Mouse (Mus musculus): ENCODE measurements around the gene Slc16a7.

The Slc16a7 gene

GRCm38 (mm10) chr10:125324149-125324834, 65.0 kb downstream of the Slc16a7 start:
- DNase-seq (ENCODE audit: low read depth in 2 of 2, low spot score in 2 of 2), result no peak

GRCm38 (mm10) chr10:125321446-125322428, 67.5 kb downstream of the Slc16a7 start:
- DNase-seq (ENCODE audit: low read depth in 2 of 2, low spot score in 2 of 2), result no peak

GRCm38 (mm10) chr10:125317317-125317716, 71.9 kb downstream of the Slc16a7 start:
- DNase-seq (ENCODE audit: low read depth in 2 of 2, low spot score in 2 of 2), result no peak

GRCm38 (mm10) chr10:125310855-125311254, 78.4 kb downstream of the Slc16a7 start:
- DNase-seq (ENCODE audit: low read depth in 2 of 2, low spot score in 2 of 2), result no peak

- DNase-seq (ENCODE audit: low read depth in 2 of 2, low spot score in 2 of 2), result no peak
Measured at GRCm38 (mm10) chr10:125298036-125298435, 91.2 kb downstream of the Slc16a7 start.

- DNase-seq (ENCODE audit: low read depth in 2 of 2, low spot score in 2 of 2), result no peak
Measured at GRCm38 (mm10) chr10:125290320-125290719, 98.9 kb downstream of the Slc16a7 start.

GRCm38 (mm10) chr10:125288560-125288959, 100.7 kb downstream of the Slc16a7 start:
- no peak for DNase-seq (ENCODE audit: low read depth in 2 of 2, low spot score in 2 of 2)

GRCm38 (mm10) chr10:125285386-125285785, 103.9 kb downstream of the Slc16a7 start:
- no peak for DNase-seq (ENCODE audit: low read depth in 2 of 2, low spot score in 2 of 2)

- no peak for DNase-seq (ENCODE audit: low read depth in 2 of 2, low spot score in 2 of 2)
Measured at GRCm38 (mm10) chr10:125275149-125275848, 114.0 kb downstream of the Slc16a7 start.

- no peak for DNase-seq (ENCODE audit: low read depth in 2 of 2, low spot score in 2 of 2)
Measured at GRCm38 (mm10) chr10:125274519-125275148, 114.6 kb downstream of the Slc16a7 start.

- no peak for DNase-seq (ENCODE audit: low read depth in 2 of 2, low spot score in 2 of 2)
Measured at GRCm38 (mm10) chr10:125273759-125274158, 115.5 kb downstream of the Slc16a7 start.

GRCm38 (mm10) chr10:125271448-125271847, 117.8 kb downstream of the Slc16a7 start:
- DNase-seq (ENCODE audit: low read depth in 2 of 2, low spot score in 2 of 2), result no peak

- DNase-seq (ENCODE audit: low read depth in 2 of 2, low spot score in 2 of 2), result no peak
Measured at GRCm38 (mm10) chr10:125270266-125270665, 119.0 kb downstream of the Slc16a7 start.

- DNase-seq (ENCODE audit: low read depth in 2 of 2, low spot score in 2 of 2), result no peak
Measured at GRCm38 (mm10) chr10:125266322-125266721, 122.9 kb downstream of the Slc16a7 start.

GRCm38 (mm10) chr10:125265901-125266300, 123.4 kb downstream of the Slc16a7 start:
- DNase-seq (ENCODE audit: low read depth in 2 of 2, low spot score in 2 of 2), result no peak

- no peak for DNase-seq (ENCODE audit: low read depth in 2 of 2, low spot score in 2 of 2)
Measured at GRCm38 (mm10) chr10:125265467-125265866, 123.8 kb downstream of the Slc16a7 start.

GRCm38 (mm10) chr10:125264938-125265337, 124.3 kb downstream of the Slc16a7 start:
- no peak for DNase-seq (ENCODE audit: low read depth in 2 of 2, low spot score in 2 of 2)

GRCm38 (mm10) chr10:125255904-125256303, 133.4 kb downstream of the Slc16a7 start:
- DNase-seq (ENCODE audit: low read depth in 2 of 2, low spot score in 2 of 2), result no peak

- DNase-seq (ENCODE audit: low read depth in 2 of 2, low spot score in 2 of 2), result no peak
Measured at GRCm38 (mm10) chr10:125214536-125214935, 174.7 kb downstream of the Slc16a7 start.

GRCm38 (mm10) chr10:125213805-125214204, 175.5 kb downstream of the Slc16a7 start:
- no peak for DNase-seq (ENCODE audit: low read depth in 2 of 2, low spot score in 2 of 2)

GRCm38 (mm10) chr10:125187544-125187943, 201.7 kb downstream of the Slc16a7 start:
- DNase-seq (ENCODE audit: low read depth in 2 of 2, low spot score in 2 of 2), result no peak

Measured in CD8-positive naive resting alpha-beta T cell, adult 2 months (primary cell).